Mouse (Mus musculus): ENCODE results near the gene Grin2d. TPM values are rescaled to one million over a fixed set of nuclear protein-coding genes. Genes with fewer than 3 reads are reported as not detected.

The Grin2d gene
- polyA plus RNA-seq, 1 experiment = 2.1 TPM

- no peak for TF ChIP-seq CTCF (IDR thresholded peaks at IDR 0.05; ENCODE audit: borderline replicate concordance, insufficient read depth, low read length)
- TF ChIP-seq POLR2A (IDR thresholded peaks at IDR 0.05; ENCODE audit: low read depth, low read length) = no peak
- peaks cover 13% of the 10 kb centered on the region for H3K4me1 ChIP-seq (ENCODE audit: control insufficient read depth, insufficient read depth, low read length)
- no peak overlapping the region for H3K4me3 ChIP-seq (ENCODE audit: insufficient read depth, low read length)
- H3K27ac ChIP-seq (ENCODE audit: insufficient read depth, low read length) = no peak overlapping the region
These were observed 77.5 kb downstream of the Grin2d start for GRCm38 (mm10) chr7:45800546-45801204.

GRCm38 (mm10) chr7:45800001-45800400 lies 78.2 kb downstream of the Grin2d start:
- H3K27ac ChIP-seq (ENCODE audit: insufficient read depth, low read length) = no peak overlapping the region

GRCm38 (mm10) chr7:45798931-45799330 lies 79.2 kb downstream of the Grin2d start:
- H3K27ac ChIP-seq (ENCODE audit: insufficient read depth, low read length) = no peak overlapping the region
- no peak for TF ChIP-seq CTCF (IDR thresholded peaks at IDR 0.05; ENCODE audit: borderline replicate concordance, insufficient read depth, low read length)
- TF ChIP-seq POLR2A (IDR thresholded peaks at IDR 0.05; ENCODE audit: low read depth, low read length) = no peak
- peaks cover 13% of the 10 kb centered on the region for H3K4me1 ChIP-seq (ENCODE audit: control insufficient read depth, insufficient read depth, low read length)
- no peak overlapping the region for H3K4me3 ChIP-seq (ENCODE audit: insufficient read depth, low read length)

More at GRCm38 (mm10) chr7:45800001-45800400, 78.2 kb downstream of the Grin2d start:
- Histone ChIP-seq H3K4me1 (ENCODE audit: control insufficient read depth, insufficient read depth, low read length) (peaks cover 13% of the 10 kb centered on the region), H3K4me3 (ENCODE audit: insufficient read depth, low read length) (no peak overlapping the region)
- TF ChIP-seq CTCF (IDR thresholded peaks at IDR 0.05; ENCODE audit: borderline replicate concordance, insufficient read depth, low read length) = no peak
- TF ChIP-seq POLR2A (IDR thresholded peaks at IDR 0.05; ENCODE audit: low read depth, low read length) = no peak

DNA sequence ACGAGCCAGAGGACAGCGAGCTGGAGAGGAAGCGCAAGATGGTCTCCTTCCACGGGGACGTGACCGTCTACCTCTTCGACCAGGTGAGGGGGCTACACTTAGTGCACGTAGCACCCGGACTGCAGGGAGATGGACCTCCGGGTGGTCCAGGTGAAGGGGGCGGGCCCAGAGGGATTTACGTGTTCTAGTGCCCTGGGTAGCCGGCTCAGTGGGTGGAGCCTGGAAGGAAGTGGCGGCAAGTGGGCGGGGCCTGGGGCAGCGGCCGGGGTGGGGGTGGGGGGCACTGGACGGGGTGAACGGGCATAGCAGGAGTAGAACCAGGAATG lies 79.7 kb downstream of the Grin2d start:
- Histone ChIP-seq H3K4me3 (ENCODE audit: insufficient read depth, low read length) (no peak overlapping the region), H3K27ac (ENCODE audit: insufficient read depth, low read length) (no peak overlapping the region), H3K4me1 (ENCODE audit: control insufficient read depth, insufficient read depth, low read length) (peaks cover 13% of the 10 kb centered on the region)
- TF ChIP-seq CTCF (IDR thresholded peaks at IDR 0.05; ENCODE audit: borderline replicate concordance, insufficient read depth, low read length) = no peak
- no peak for TF ChIP-seq POLR2A (IDR thresholded peaks at IDR 0.05; ENCODE audit: low read depth, low read length)

DNA sequence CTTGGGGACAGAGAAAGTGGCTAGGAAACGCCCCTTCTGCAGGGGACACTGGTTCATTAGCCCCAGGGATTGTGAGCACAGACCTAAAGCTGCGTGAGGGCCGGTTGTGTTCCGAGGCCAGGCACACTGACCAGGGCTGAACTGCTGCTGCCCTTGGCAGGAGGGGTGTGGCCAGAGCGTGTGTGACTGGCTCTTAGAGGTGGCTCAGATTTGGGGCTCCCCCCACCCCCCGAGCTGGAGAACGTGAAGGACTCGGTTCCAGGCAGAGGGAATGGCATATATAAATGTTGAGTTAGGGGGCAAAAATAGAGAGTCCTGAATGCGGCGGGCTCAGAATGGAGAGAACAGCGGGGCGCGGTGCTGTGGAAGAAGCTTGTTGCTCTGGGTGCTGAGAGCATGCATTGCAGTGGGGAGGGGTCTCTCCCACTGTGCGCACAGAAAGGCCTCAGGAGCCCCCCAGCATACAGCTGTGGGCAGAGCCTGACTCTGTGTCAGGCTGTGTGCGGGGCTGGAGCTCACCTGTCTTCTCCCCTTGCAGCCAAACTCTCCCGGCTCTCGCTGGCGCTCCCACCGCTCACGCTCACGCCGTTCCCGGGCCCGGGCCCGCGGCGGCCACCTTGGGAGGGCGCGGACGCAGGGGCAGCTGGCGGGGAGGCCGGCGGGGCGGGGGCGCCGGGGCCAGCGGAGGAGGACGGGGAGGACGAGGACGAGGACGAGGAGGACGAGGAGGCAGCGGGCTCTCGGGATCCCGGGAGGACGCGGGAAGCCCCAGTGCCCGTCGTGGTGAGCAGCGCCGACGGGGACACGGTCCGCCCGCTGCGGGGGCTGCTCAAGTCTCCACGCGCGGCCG lies 80.3 kb downstream of the Grin2d start:
- TF ChIP-seq CTCF (IDR thresholded peaks at IDR 0.05; ENCODE audit: borderline replicate concordance, insufficient read depth, low read length) (no peak), POLR2A (IDR thresholded peaks at IDR 0.05; ENCODE audit: low read depth, low read length) (no peak)
- no peak overlapping the region for H3K27ac ChIP-seq (ENCODE audit: insufficient read depth, low read length)
- peaks cover 9% of the 10 kb centered on the region for H3K4me1 ChIP-seq (ENCODE audit: control insufficient read depth, insufficient read depth, low read length)
- no peak overlapping the region for H3K4me3 ChIP-seq (ENCODE audit: insufficient read depth, low read length)

DNA sequence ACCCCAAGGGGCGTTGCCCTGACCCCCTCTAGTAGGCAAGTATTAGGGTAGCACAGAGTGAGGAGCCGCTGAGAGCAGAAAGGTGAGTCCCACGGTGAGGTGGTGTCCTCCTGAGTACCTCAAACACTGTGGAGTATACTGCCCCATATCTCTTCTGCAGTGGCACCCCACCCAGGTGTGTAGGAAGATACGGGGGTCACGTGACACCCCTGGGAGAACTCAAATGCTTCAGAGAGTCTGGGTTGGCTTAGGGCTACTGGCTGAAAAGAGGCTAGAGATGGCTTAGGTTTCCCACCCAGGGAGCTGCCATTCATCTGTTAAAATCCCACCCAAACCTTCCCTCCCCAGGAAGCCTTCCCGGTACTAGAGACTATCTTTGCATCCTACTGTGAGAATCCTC lies 81.2 kb downstream of the Grin2d start:
- H3K4me1 ChIP-seq (ENCODE audit: control insufficient read depth, insufficient read depth, low read length) = peaks cover 3% of the 10 kb centered on the region; the same call in 1 of the 2 replicates
- no peak overlapping the region for H3K27ac ChIP-seq (ENCODE audit: insufficient read depth, low read length)
- no peak for TF ChIP-seq POLR2A (IDR thresholded peaks at IDR 0.05; ENCODE audit: low read depth, low read length)
- TF ChIP-seq CTCF (IDR thresholded peaks at IDR 0.05; ENCODE audit: borderline replicate concordance, insufficient read depth, low read length) = no peak
- H3K4me3 ChIP-seq (ENCODE audit: insufficient read depth, low read length) = no peak overlapping the region

GRCm38 (mm10) chr7:45794971-45795370 lies 83.2 kb downstream of the Grin2d start:
- TF ChIP-seq CTCF (IDR thresholded peaks at IDR 0.05; ENCODE audit: borderline replicate concordance, insufficient read depth, low read length) = no peak
- no peak for TF ChIP-seq POLR2A (IDR thresholded peaks at IDR 0.05; ENCODE audit: low read depth, low read length)
- no peak overlapping the region for H3K27ac ChIP-seq (ENCODE audit: insufficient read depth, low read length)

GRCm38 (mm10) chr7:45793969-45794585 lies 84.1 kb downstream of the Grin2d start:
- TF ChIP-seq POLR2A (IDR thresholded peaks at IDR 0.05; ENCODE audit: low read depth, low read length) (no peak), CTCF (IDR thresholded peaks at IDR 0.05; ENCODE audit: borderline replicate concordance, insufficient read depth, low read length) (no peak)

More at GRCm38 (mm10) chr7:45794971-45795370, 83.2 kb downstream of the Grin2d start:
- Histone ChIP-seq H3K4me3 (ENCODE audit: insufficient read depth, low read length) (no peak overlapping the region), H3K4me1 (ENCODE audit: control insufficient read depth, insufficient read depth, low read length) (no peaks in the 10 kb centered on the region)

GRCm38 (mm10) chr7:45793240-45793639 lies 84.9 kb downstream of the Grin2d start:
- TF ChIP-seq POLR2A (IDR thresholded peaks at IDR 0.05; ENCODE audit: low read depth, low read length) (no peak), CTCF (IDR thresholded peaks at IDR 0.05; ENCODE audit: borderline replicate concordance, insufficient read depth, low read length) (no peak)
- Histone ChIP-seq H3K4me1 (ENCODE audit: control insufficient read depth, insufficient read depth, low read length) (no peaks in the 10 kb centered on the region), H3K27ac (ENCODE audit: insufficient read depth, low read length) (no peak overlapping the region), H3K4me3 (ENCODE audit: insufficient read depth, low read length) (no peak overlapping the region)

More at GRCm38 (mm10) chr7:45793969-45794585, 84.1 kb downstream of the Grin2d start:
- Histone ChIP-seq H3K4me1 (ENCODE audit: control insufficient read depth, insufficient read depth, low read length) (no peaks in the 10 kb centered on the region), H3K27ac (ENCODE audit: insufficient read depth, low read length) (no peak overlapping the region), H3K4me3 (ENCODE audit: insufficient read depth, low read length) (no peak overlapping the region)
